Mouse (Mus musculus) embryonic fibroblast, embryonic 13.5 days (primary cell): Measurements from ENCODE around the gene Fnbp4.

Source experiments
- CTCF ChIP-seq: IDR thresholded peaks from 2 replicates; pipeline ENCODE4 v1.5.1; 2011; ENCODE audit warnings: mild to moderate bottlenecking, control low read depth, low read length, moderate library complexity, borderline replicate concordance; ENCODE audit not compliant: insufficient read depth
- POLR2A ChIP-seq: IDR thresholded peaks from 2 replicates; pipeline ENCODE4 v1.6.1; 2011; ENCODE audit warnings: low read depth, mild to moderate bottlenecking, control low read depth, low read length, moderate library complexity

- TF ChIP-seq CTCF: no peak
- no peak for TF ChIP-seq POLR2A
These were observed 83.6 kb downstream of the Fnbp4 start for GRCm38 (mm10) chr2:90828739-90829138.
